Mouse (Mus musculus): ENCODE measurements around the gene Hoxb1. TPM values are rescaled to one million over a fixed set of nuclear protein-coding genes. Genes with fewer than 3 reads are reported as not detected.

Hoxb1 gene
- polyA plus RNA-seq, 1 experiment from 2014 or later = 0.09 TPM

DNA sequence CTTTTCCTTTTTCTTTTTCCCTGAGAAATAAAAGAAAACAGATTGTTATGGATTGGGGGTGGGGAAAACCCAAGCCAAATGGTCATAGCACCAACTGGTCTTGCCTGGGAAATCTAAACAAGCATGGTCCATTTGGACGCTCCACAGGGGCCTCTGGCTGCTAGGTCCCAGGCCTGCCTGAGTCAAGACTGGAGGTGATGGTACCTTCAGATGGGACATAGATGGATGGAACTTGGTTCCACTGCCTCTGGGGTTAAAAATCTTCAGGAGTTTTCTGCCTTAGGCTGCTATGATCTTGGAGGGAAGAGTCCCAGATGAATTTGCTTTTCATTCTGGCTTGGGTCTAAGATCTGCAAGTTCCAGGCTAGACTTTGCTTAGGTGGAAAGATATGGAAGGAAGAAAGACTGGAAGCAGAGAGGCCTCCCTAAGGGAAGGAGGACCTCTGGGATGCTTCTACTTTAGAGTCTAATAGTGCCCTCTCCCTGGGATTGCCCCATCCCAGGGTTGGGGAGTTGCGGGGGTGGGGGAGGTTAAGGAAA lies 22.3 kb upstream of the Hoxb1 start:
- 59% methylated on average over 2 of the region's 2 CpGs for WGBS
- no peak for ATAC-seq (ENCODE audit: insufficient number of reproducible peaks, insufficient read depth, low FRiP score, low read depth)
- Histone ChIP-seq H3K4me3 (ENCODE audit: control insufficient read depth in 1 of 2, insufficient read depth in 1 of 2, low read depth in 1 of 2, low read length in 2 of 2) (no peak overlapping the region), H3K27ac (replicated peaks in 1 of 2; ENCODE audit: control insufficient read depth in 1 of 2, insufficient read depth in 1 of 2, low read depth in 2 of 2, low read length in 2 of 2) (no peak overlapping the region), H3K36me3 (ENCODE audit: control insufficient read depth, insufficient read depth, low read length) (no peaks in the 10 kb centered on the region), H3K4me2 (ENCODE audit: low read length) (no peak overlapping the region), H3K9ac (ENCODE audit: low read length) (no peak overlapping the region), H3K9me3 (ENCODE audit: control insufficient read depth, low read length) (no peaks in the 10 kb centered on the region), H3K27me3 (ENCODE audit: control insufficient read depth, insufficient read depth, low read length) (peaks cover 97% of the 10 kb centered on the region), H3K4me1 (ENCODE audit: control insufficient read depth in 2 of 2, insufficient read depth in 2 of 2, low read length in 2 of 2) (peaks cover 0 to 4% of the 10 kb centered on the region in 2 experiments; a peak in 2 of 4 replicates)

DNA sequence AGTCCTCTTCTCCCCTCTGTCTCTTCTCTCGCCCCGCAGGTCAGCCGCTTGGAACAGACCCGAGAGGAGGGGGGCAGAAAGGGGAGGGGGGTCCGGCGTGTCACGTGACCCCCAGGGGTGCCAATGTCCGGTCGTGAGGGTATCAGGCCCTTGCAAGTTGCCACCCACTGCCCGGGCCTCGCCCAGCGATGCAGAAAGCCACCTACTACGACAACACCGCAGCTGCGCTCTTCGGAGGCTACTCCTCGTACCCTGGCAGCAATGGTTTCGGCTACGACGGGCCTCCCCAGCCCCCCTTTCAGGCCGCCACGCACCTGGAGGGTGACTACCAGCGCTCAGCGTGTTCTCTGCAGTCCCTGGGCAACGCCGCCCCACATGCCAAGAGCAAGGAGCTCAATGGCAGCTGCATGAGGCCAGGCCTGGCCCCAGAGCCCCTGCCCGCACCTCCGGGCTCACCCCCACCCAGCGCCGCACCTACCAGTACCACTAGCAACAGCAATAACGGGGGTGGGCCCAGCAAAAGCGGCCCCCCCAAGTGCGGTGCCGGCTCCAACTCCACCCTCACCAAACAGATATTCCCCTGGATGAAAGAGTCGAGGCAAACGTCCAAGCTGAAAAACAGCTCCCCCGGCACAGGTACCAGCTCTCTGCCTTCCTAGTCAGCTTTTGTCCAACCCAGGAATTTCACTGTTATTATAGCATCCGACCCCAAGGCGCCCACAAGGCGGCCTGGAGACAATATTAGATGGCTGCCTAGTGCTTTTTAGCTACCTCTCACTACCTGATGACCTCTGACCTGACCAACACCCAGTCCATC lies 21.3 kb upstream of the Hoxb1 start:
- Histone ChIP-seq H3K9ac (ENCODE audit: low read length) (no peak overlapping the region), H3K36me3 (ENCODE audit: control insufficient read depth, insufficient read depth, low read length) (no peaks in the 10 kb centered on the region), H3K4me3 (ENCODE audit: control insufficient read depth in 1 of 2, insufficient read depth in 1 of 2, low read depth in 1 of 2, low read length in 2 of 2) (no peak overlapping the region), H3K27me3 (ENCODE audit: control insufficient read depth, insufficient read depth, low read length) (peaks cover 97% of the 10 kb centered on the region), H3K9me3 (ENCODE audit: control insufficient read depth, low read length) (no peaks in the 10 kb centered on the region), H3K27ac (replicated peaks in 1 of 2; ENCODE audit: control insufficient read depth in 1 of 2, insufficient read depth in 1 of 2, low read depth in 2 of 2, low read length in 2 of 2) (no peak overlapping the region), H3K4me2 (ENCODE audit: low read length) (no peak overlapping the region), H3K4me1 (ENCODE audit: control insufficient read depth in 2 of 2, insufficient read depth in 2 of 2, low read length in 2 of 2) (peaks cover 0 to 4% of the 10 kb centered on the region in 2 experiments; a peak in 2 of 4 replicates)
- ATAC-seq (ENCODE audit: insufficient number of reproducible peaks, insufficient read depth, low FRiP score, low read depth) = no peak
- 16% methylated on average over 39 of the region's 40 CpGs for WGBS

DNA sequence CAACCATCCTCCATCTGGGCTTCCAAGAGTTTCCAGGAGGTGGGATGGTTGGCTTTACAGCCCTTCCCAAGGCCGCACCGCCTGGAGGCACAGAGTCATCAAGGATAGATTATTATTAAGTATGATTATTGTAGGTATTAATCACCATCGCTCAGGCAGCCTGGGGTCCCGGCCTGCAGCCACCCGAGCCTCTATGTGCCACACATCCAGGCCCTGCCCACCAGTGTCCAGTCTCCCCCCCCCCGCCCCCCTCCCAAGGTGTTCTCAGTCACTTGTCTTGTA lies 20.7 kb upstream of the Hoxb1 start:
- H3K27ac ChIP-seq (replicated peaks in 1 of 2; ENCODE audit: control insufficient read depth in 1 of 2, insufficient read depth in 1 of 2, low read depth in 2 of 2, low read length in 2 of 2) = no peak overlapping the region
- H3K27me3 ChIP-seq (ENCODE audit: control insufficient read depth, insufficient read depth, low read length) = peaks cover 97% of the 10 kb centered on the region
- H3K4me3 ChIP-seq (ENCODE audit: control insufficient read depth in 1 of 2, insufficient read depth in 1 of 2, low read depth in 1 of 2, low read length in 2 of 2) = no peak overlapping the region
- no peaks in the 10 kb centered on the region for H3K36me3 ChIP-seq (ENCODE audit: control insufficient read depth, insufficient read depth, low read length)
- no peak overlapping the region for H3K9ac ChIP-seq (ENCODE audit: low read length)
- no peak for ATAC-seq (ENCODE audit: insufficient number of reproducible peaks, insufficient read depth, low FRiP score, low read depth)
- H3K4me2 ChIP-seq (ENCODE audit: low read length) = no peak overlapping the region
- WGBS = 18% methylated on average over 6 of the region's 6 CpGs
- H3K9me3 ChIP-seq (ENCODE audit: control insufficient read depth, low read length) = no peaks in the 10 kb centered on the region
- H3K4me1 ChIP-seq (ENCODE audit: control insufficient read depth in 2 of 2, insufficient read depth in 2 of 2, low read length in 2 of 2) = peaks cover 0 to 4% of the 10 kb centered on the region in 2 experiments; a peak in 2 of 4 replicates

DNA sequence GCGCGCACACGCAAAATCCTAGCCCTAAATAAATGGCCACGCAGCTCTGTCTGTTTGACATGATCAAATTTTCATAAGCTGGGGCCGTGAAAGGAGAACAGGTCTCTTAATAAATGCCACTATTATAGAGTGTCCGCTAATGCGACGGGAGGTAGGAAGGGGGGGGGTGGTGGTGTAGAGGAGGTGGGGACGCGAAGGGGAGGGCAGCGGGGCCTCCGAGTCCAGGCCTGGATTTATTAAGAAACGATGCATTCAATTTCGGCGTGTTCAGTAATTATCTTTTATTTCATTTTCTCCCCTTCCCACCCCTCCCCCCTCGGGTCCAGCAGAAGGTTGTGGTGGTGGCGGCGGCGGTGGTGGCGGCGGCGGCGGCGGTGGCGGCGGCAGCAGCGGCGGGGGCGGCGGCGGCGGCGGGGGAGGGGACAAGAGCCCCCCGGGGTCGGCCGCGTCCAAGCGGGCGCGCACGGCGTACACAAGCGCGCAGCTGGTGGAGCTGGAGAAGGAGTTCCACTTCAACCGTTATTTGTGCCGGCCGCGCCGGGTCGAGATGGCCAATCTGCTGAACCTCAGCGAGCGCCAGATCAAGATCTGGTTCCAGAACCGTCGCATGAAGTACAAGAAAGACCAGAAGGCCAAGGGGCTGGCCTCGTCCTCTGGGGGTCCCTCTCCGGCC lies 20.2 kb upstream of the Hoxb1 start:
- peak overlapping the region; percentile 64 for H3K4me2 ChIP-seq (ENCODE audit: low read length)
- H3K27ac ChIP-seq (replicated peaks in 1 of 2; ENCODE audit: control insufficient read depth in 1 of 2, insufficient read depth in 1 of 2, low read depth in 2 of 2, low read length in 2 of 2) = no peak overlapping the region
- H3K36me3 ChIP-seq (ENCODE audit: control insufficient read depth, insufficient read depth, low read length) = no peaks in the 10 kb centered on the region
- 6% methylated on average over 35 of the region's 56 CpGs for WGBS
- peaks cover 0 to 4% of the 10 kb centered on the region in 2 experiments; a peak in 2 of 4 replicates for H3K4me1 ChIP-seq (ENCODE audit: control insufficient read depth in 2 of 2, insufficient read depth in 2 of 2, low read length in 2 of 2)
- no peak for ATAC-seq (ENCODE audit: insufficient number of reproducible peaks, insufficient read depth, low FRiP score, low read depth)
- peaks cover 97% of the 10 kb centered on the region for H3K27me3 ChIP-seq (ENCODE audit: control insufficient read depth, insufficient read depth, low read length)
- H3K9ac ChIP-seq (ENCODE audit: low read length) = no peak overlapping the region
- H3K4me3 ChIP-seq (ENCODE audit: control insufficient read depth in 1 of 2, insufficient read depth in 1 of 2, low read depth in 1 of 2, low read length in 2 of 2) = peak overlapping the region; percentile 18 to 33; a peak in 3 of 4 replicates
- H3K9me3 ChIP-seq (ENCODE audit: control insufficient read depth, low read length) = no peaks in the 10 kb centered on the region

DNA sequence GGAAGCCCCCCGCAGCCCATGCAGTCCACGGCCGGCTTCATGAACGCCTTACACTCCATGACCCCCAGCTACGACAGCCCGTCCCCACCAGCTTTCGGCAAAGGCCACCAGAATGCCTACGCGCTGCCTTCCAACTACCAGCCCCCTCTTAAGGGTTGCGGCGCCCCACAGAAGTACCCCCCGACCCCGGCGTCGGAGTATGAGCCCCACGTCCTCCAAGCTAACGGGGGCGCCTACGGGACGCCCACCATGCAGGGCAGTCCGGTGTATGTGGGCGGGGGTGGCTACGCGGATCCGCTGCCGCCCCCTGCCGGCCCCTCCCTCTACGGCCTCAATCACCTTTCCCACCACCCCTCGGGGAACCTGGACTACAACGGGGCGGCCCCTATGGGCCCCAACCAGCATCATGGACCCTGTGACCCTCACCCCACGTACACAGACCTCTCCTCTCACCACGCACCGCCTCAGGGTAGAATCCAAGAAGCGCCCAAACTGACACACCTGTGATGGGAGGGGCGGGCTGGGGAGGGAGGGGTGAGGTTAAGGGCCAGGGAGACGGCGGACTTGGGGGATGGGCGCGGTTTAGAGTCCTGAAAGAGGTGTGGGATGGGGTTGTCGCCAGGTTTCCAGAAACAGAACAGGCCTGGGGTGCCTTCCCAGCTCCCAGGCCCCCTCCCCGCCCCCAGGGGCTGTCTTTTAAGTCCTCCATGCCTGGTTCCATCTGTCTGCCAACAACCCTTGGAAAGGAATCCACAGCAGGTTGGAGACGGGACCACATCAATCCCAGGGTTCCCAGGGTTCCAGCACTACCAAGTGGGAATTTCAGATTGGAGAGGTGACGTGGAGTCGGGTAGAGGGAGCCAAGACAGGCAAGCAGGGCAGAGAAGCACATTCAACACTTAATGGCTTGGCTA lies 19.4 kb upstream of the Hoxb1 start:
- Histone ChIP-seq H3K4me3 (ENCODE audit: control insufficient read depth in 1 of 2, insufficient read depth in 1 of 2, low read depth in 1 of 2, low read length in 2 of 2) (peak overlapping the region; percentile 18 to 33; a peak in 2 of 4 replicates), H3K36me3 (ENCODE audit: control insufficient read depth, insufficient read depth, low read length) (no peaks in the 10 kb centered on the region), H3K4me2 (ENCODE audit: low read length) (peak overlapping the region; percentile 64), H3K9me3 (ENCODE audit: control insufficient read depth, low read length) (no peaks in the 10 kb centered on the region), H3K4me1 (ENCODE audit: control insufficient read depth in 2 of 2, insufficient read depth in 2 of 2, low read length in 2 of 2) (peaks cover 0 to 4% of the 10 kb centered on the region in 2 experiments; a peak in 2 of 4 replicates), H3K27me3 (ENCODE audit: control insufficient read depth, insufficient read depth, low read length) (peaks cover 97% of the 10 kb centered on the region), H3K27ac (replicated peaks in 1 of 2; ENCODE audit: control insufficient read depth in 1 of 2, insufficient read depth in 1 of 2, low read depth in 2 of 2, low read length in 2 of 2) (no peak overlapping the region), H3K9ac (ENCODE audit: low read length) (no peak overlapping the region)
- WGBS = 5% methylated on average over 45 of the region's 45 CpGs
- ATAC-seq (ENCODE audit: insufficient number of reproducible peaks, insufficient read depth, low FRiP score, low read depth) = no peak

DNA sequence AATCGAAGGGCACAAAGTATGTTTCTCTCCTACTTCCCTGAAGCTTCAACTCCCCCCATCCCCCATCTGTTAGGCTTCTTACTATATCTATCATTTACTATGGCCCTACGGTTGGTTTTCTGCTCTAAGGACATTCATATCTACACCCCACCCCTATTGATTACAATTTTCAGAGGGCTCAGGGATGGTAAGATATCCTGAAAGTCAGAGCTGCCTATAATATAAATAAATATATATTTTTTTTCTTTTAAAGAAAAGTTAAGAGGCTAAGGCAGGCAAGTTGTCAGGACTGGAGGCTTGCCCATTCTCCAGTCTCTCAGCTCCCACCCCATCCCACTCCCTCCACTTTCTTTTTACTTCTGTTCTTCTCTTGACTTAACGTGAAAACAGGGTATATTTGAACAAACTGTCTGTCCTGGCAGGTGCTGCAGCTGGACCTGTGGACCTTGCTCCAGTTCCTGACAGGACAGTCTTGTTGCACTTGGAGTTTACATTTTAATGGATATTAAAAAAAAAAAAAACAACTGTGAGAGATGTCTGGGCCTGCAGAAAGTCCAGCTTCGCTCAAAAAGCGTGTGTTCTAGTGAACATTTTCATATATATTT lies 18.5 kb upstream of the Hoxb1 start:
- no peak overlapping the region for H3K27ac ChIP-seq (replicated peaks in 1 of 2; ENCODE audit: control insufficient read depth in 1 of 2, insufficient read depth in 1 of 2, low read depth in 2 of 2, low read length in 2 of 2)
- WGBS = 61% methylated on average over 5 of the region's 5 CpGs
- peaks cover 0 to 1% of the 10 kb centered on the region in 2 experiments; a peak in 2 of 4 replicates for H3K4me1 ChIP-seq (ENCODE audit: control insufficient read depth in 2 of 2, insufficient read depth in 2 of 2, low read length in 2 of 2)
- H3K4me2 ChIP-seq (ENCODE audit: low read length) = no peak overlapping the region
- no peak for ATAC-seq (ENCODE audit: insufficient number of reproducible peaks, insufficient read depth, low FRiP score, low read depth)
- H3K9me3 ChIP-seq (ENCODE audit: control insufficient read depth, low read length) = no peaks in the 10 kb centered on the region
- H3K4me3 ChIP-seq (ENCODE audit: control insufficient read depth in 1 of 2, insufficient read depth in 1 of 2, low read depth in 1 of 2, low read length in 2 of 2) = no peak overlapping the region
- H3K27me3 ChIP-seq (ENCODE audit: control insufficient read depth, insufficient read depth, low read length) = peaks cover 97% of the 10 kb centered on the region
- no peak overlapping the region for H3K9ac ChIP-seq (ENCODE audit: low read length)
- H3K36me3 ChIP-seq (ENCODE audit: control insufficient read depth, insufficient read depth, low read length) = no peaks in the 10 kb centered on the region

DNA sequence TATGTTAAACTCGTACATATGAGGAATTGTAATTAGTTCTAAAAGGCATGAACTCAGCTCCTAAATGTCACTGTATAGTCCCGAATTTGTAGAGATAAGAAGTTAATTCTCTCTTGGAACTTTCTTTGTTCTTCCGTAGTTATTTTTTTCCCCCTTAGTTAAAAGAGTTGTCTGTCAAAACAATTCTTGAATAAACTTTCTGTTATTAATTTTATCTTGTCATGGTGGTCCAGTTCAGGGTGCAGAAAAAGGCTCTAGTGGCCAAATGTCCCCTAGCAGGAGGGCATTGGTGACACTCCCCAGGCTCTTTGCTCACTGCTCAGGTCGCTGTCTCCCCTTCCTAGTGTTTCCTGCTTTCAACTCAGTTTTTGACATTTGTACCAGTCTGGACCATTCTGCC lies 17.8 kb upstream of the Hoxb1 start:
- no peaks in the 10 kb centered on the region; a peak in 1 of 4 replicates for H3K4me1 ChIP-seq (ENCODE audit: control insufficient read depth in 2 of 2, insufficient read depth in 2 of 2, low read length in 2 of 2)
- H3K4me3 ChIP-seq (ENCODE audit: control insufficient read depth in 1 of 2, insufficient read depth in 1 of 2, low read depth in 1 of 2, low read length in 2 of 2) = no peak overlapping the region
- no peaks in the 10 kb centered on the region for H3K9me3 ChIP-seq (ENCODE audit: control insufficient read depth, low read length)
- peaks cover 95% of the 10 kb centered on the region for H3K27me3 ChIP-seq (ENCODE audit: control insufficient read depth, insufficient read depth, low read length)
- H3K9ac ChIP-seq (ENCODE audit: low read length) = no peak overlapping the region
- H3K36me3 ChIP-seq (ENCODE audit: control insufficient read depth, insufficient read depth, low read length) = no peaks in the 10 kb centered on the region
- no peak overlapping the region for H3K4me2 ChIP-seq (ENCODE audit: low read length)
- ATAC-seq (ENCODE audit: insufficient number of reproducible peaks, insufficient read depth, low FRiP score, low read depth) = no peak
- no peak overlapping the region for H3K27ac ChIP-seq (replicated peaks in 1 of 2; ENCODE audit: control insufficient read depth in 1 of 2, insufficient read depth in 1 of 2, low read depth in 2 of 2, low read length in 2 of 2)
- 44% methylated on average over 4 of the region's 4 CpGs for WGBS

Measured in heart, embryonic 14.5 days (tissue).